Mouse (Mus musculus): ENCODE results near the gene 1600014C23Rik.

The 1600014C23Rik gene

GRCm38 (mm10) chr17:45686093-45686619 is 47.5 kb downstream of the 1600014C23Rik start, which contains the start of gene Mrpl14:
TSS of gene Mrpl14 (plus strand) at chr17:45686322.
- DNase-seq = peak; percentile 96

DNA sequence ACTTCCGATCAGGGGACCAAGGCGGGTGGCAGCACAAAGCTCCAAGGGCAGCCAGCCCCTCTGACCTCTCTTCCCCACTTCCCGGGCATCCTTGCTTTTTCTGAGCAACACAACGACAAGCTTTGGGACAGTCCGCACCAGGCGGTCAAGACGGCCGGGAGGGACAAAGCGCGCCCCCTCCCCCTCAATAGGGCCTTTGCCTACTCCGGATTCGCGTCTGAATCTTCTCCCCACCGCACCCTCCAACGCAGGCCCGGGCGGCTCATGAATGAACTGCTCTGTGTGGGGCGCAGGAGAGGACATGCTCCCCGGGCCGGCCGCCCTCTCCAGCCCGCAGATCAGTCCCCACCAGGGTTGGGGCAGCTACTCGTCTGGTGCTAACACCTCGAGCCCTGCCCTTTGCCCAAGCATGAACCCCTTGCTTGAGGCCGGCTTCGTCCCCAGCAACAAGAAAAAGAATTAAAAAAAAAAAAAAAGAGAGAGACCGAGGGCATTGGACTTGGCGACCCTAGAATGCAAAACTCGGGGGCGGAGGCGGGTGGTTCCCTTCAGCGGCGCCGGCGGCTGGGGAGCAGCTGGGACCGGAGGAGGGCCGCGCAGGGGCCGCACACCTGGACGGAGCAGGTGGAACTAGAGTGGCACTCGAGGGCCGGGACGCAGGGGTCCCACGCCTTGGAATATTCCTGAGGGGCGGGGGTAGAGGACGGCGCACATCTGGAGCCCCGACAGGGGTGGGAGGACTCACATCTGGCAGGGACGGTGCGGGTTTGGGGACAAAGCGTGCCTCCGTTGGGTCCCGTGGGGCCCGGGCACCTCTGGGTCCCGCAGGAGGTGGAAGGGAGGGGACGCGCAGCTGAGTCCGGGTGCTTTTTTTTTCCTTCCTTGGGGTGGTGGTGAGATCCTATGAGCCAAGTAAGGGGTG is 48.2 kb downstream of the 1600014C23Rik start:
- peak; percentile 62 for DNase-seq

DNA sequence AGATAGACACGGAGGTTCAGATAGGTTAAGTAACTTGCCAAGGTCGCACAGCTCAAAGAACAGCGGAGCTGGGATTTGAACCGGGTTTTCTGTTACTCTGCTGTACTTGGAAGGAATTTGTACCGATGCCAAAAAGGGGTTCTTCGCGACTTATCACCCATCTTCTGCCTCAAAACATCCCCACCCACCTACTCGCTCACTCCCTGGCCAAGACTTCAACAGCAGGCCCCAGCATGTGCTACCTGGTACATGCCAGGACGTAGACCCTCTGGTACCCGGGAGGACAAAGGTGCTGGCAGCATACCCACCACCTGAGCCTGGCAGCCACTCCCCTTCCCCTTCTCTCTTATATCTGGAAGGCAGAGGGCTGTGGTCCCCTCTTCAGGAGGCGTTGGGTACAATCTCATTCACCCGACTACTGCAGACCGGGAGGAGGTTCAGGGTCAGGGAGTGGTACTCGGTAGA is 48.9 kb downstream of the 1600014C23Rik start:
- DNase-seq = no peak

All from thymus, postnatal 14 days (tissue).